Mouse (Mus musculus): Measurements from ENCODE around the gene Chka. TPM values are rescaled to one million over a fixed set of nuclear protein-coding genes. Genes with fewer than 3 reads are reported as not detected.

Gene Chka
- total RNA-seq, 2 experiments from 2014 or later, result 18.9 to 19.2 TPM

DNA sequence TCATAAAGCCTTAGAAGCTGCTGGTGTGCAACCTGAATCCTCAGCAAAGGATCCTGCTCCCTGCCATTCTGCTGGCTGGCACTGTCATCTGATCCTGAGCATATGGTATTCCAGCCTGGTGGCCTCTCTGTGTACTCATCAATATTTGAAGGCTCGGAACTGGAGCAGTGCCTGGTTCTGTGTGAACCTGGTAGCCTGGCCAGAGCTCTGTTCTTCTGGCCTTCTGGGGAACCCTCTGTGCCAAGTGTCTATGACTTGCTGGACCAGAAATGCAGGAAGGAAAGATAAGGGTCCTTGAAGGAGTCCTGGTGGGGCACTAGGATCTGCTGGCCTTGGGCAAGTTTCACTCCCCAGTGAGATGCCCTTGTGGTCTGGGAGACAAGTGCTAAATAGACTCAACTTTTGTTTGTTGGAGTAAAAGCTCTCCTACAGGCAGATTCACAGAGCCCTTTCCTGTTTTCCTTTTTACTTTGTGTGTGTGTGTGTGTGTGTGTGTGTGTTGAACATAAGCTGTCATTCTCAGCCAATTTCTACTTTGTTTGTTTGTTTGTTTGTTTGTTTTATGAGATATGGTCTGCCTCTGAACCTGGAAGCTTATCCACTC, 5.7 kb upstream of the Chka start:
- no peak for ATAC-seq (ENCODE audit: poor library complexity, severe bottlenecking)

DNA sequence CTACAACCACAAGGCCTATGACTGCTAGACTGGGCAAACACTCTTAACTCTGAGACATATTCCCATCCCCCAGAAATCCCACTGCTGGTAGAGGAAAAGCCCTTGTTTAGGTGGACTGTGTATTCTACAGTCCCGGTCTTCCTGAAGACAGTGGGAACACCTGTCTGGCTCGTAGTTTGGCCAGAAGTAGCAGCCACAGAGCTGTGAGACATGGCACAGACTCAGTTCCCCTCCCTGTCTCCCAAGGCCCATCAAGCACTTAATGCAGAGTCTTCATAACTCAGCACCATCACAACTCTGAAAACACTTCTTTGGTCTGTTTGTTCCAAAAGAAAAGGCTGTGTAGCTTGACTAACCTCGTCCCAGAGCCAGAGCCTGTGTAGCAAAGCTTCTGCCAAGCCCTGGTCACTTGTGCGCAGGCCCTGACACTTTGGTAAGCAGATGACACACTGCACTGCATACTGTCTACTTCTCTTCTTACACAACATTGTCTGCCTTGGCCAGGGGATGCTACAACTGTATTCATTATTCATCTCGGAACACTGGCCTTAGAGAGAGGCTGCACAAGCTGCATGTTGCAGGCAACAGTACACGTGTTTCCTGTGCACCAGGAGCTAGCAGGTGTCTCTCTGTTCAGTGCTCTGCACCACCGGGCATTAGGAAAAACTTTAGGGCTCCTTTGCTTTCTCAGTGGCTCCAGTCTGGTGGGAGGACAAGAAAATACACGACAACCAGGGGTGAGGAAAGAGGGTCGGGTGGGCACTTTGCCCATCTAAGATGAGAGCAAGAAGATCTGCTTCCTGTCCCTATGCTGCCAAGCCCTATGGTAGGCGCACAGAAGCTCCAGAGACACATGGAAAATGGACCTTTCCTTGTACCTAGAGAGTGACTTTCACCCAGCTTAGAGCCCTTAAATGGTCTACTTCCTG, 4.6 kb upstream of the Chka start:
- ATAC-seq (ENCODE audit: poor library complexity, severe bottlenecking), result no peak

- no peak for ATAC-seq (ENCODE audit: poor library complexity, severe bottlenecking)
Measured at GRCm38 (mm10) chr19:3847711-3848110, 3.9 kb upstream of the Chka start.

GRCm38 (mm10) chr19:3848207-3848808, 3.3 kb upstream of the Chka start:
- no peak for ATAC-seq (ENCODE audit: poor library complexity, severe bottlenecking)

GRCm38 (mm10) chr19:3849251-3849650, 2.3 kb upstream of the Chka start:
- ATAC-seq (ENCODE audit: poor library complexity, severe bottlenecking), result no peak

DNA sequence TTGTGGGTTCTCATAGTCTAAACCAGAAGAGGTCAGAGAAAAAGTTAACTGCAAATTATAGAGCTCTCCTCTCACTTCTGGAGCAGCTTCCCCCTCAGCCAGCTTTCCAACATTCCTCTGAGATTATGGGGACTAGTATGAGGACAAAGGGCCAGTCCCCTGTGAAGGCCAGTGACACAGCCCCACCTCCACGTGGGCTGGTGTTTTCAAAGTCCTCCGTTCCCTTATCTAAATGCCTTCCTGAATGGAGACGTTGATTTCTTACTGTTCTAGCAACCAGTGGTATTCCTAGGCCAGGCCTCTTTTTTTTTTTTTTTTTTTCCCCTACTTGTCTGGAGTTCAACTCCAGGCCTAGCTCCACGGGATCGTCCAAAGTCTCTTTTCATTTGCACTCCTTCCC, 1.5 kb upstream of the Chka start:
- ATAC-seq (ENCODE audit: poor library complexity, severe bottlenecking), result no peak

DNA sequence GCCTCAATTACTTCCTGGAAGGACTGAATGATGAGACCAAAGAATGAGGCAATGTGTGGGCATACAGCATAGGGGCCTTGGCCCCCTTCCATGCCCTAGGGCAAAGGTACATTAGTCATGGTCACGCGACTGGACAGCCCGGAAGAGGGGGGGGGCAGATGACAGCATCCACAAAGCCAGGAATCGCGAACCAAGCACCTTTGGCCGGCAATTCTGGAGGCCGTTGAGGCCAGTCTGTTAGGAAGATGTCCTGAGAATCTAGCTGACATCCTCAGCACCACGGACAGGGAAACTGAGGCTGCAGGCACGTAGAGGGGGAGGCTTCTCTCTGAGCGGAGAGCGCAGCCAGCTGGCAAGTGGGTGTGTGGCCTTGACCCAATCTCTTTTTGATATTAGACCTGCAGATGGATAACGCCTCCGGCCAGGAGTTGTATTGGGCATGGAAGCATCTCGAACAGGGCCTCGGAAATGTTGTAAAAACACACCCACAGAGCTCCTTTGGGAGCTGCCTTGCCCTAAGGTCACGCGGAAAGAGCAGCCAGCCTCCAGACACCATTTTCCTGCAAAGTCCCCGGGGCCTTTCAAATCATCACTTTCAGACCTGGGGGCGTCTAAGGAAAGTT, 615 bp upstream of the Chka start:
- ATAC-seq (ENCODE audit: poor library complexity, severe bottlenecking), result 0 out of 2 replicates have a peak, but pooled peaks have one; percentile 2

GRCm38 (mm10) chr19:3851979-3852681, 557 bp downstream of the Chka start:
- ATAC-seq (ENCODE audit: poor library complexity, severe bottlenecking), result peak; percentile 20; the same call in 1 of the 2 replicates

DNA sequence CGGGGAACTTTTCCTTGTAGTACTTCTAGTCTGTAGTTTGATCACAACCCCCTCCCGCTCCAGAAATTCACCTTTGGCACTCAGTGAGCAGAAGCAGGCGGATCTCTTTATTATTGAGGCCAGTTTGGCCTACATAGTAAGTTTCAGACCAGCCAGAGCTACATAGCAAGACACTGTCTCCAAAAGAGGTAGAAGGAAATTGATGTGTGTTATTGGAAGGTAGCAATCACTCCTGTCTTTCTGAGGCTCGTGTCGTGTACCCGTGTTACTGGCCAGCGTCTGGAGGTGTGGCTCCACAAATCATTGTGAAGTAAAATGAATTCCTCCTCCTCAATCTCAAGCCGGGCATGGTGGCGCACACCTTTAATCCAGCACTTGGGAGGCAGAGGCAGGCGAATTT, 1.5 kb downstream of the Chka start:
- ATAC-seq (ENCODE audit: poor library complexity, severe bottlenecking), result no peak

GRCm38 (mm10) chr19:3853891-3854290, 2.3 kb downstream of the Chka start:
- ATAC-seq (ENCODE audit: poor library complexity, severe bottlenecking), result no peak

GRCm38 (mm10) chr19:3855091-3855490, 3.5 kb downstream of the Chka start:
- ATAC-seq (ENCODE audit: poor library complexity, severe bottlenecking), result no peak

DNA sequence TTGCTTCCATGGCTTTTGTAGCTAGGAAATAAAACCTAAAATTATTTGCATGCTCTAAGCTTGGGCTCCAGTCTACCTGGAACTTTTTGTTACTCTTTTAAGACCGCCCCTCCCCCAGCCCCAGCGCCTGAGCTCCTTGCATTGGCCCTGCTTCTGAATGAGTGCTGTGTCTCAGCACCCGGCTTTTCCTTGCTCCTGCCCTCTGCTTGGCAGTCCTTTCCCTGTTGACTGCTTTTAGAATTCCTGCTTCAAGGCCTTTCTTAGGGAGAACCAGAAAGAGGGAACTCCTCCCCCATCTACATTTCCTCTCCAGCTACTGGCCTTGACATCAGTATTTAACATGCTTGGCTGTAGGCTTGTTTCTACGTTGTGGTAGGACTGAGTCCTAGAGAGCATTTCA, 4.0 kb downstream of the Chka start:
- ATAC-seq (ENCODE audit: poor library complexity, severe bottlenecking), result no peak

DNA sequence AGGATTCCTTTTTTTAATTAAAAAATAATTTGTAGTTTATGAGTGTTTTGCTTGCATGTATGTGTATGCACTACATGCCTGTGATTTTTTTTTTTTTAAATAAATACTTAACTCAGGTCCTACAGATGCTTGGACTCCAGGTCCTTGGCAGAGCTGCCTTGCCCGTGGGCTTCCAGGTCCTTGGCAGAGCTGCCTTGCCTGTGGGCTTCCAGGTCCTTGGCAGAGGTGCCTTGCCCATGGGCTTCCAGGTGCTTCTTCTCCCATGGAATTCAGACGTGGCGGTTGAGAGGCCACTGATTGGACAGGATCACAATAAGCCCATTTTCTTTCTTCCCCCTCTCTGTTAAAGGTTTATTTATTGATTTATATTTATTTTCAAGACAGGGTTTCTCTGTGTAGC, 5.6 kb downstream of the Chka start:
- no peak for ATAC-seq (ENCODE audit: poor library complexity, severe bottlenecking)

- ATAC-seq (ENCODE audit: poor library complexity, severe bottlenecking), result no peak
Measured at GRCm38 (mm10) chr19:3862713-3863112, 11.1 kb downstream of the Chka start.

DNA sequence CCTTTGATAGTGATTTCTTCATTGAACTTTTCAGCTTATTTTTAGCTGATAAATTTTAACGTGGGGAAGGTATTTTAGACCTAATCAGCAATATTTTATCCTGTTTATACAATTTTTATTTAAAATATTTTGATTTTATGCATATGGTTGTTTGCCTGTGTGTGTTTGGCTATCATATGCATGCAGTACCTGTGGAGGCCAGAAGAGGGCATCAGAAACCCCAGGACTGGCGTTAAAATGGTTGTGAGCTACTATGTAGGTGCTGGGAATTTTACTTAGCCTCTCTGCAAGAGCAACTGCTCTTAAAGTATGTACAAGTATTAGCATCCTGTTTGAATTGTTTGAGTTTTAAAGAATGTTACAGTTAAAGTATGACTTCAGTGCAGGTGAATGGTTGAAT, 13.4 kb downstream of the Chka start:
- ATAC-seq (ENCODE audit: poor library complexity, severe bottlenecking), result no peak

DNA sequence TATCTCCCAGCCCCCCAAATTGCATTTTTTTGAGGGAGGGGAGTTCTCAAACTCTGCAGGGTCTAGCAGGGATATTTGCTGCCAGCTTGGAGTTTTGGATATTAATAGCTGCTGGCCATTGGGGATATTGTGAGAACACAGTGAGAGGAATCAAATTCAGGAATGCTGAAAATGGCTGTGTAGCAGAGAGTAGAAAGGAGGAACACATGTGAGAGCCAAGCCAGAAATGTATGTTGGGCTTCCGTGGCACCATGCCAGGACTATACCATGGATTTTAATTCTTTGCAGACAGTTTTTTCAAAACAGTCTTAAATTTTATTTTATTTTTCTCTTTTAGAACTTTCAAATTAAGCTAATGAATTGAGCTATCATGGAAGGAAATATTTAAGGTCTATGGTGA, 16.7 kb downstream of the Chka start:
- ATAC-seq (ENCODE audit: poor library complexity, severe bottlenecking), result no peak

GRCm38 (mm10) chr19:3871468-3871867, 19.9 kb downstream of the Chka start:
- no peak for ATAC-seq (ENCODE audit: poor library complexity, severe bottlenecking)

GRCm38 (mm10) chr19:3872373-3872772, 20.8 kb downstream of the Chka start:
- no peak for ATAC-seq (ENCODE audit: poor library complexity, severe bottlenecking)

DNA sequence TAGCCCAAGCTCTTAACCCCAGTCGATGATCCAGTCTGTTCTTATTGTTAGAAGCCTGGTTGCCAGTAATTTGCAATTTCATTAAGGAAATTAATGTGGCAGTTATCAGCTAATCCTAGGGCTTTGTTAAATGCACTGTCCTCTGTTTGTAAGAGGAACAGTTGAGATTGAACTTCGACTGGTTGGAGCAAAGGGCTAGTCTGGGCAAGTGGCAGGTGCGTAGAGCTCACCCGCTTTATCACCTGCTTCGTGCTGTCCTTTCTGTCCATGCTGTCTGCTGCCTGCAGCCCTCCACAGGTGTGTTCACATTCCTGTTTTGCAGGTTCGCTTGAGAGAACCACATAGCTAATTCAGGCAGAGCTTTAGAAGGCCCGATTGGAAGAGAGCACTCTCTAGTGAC, 23.5 kb downstream of the Chka start:
- no peak for ATAC-seq (ENCODE audit: poor library complexity, severe bottlenecking)

GRCm38 (mm10) chr19:3880054-3880848, 28.7 kb downstream of the Chka start:
- ATAC-seq (ENCODE audit: poor library complexity, severe bottlenecking), result peak; percentile 70

Data from megakaryocyte, adult 5-6 weeks (primary cell).